Mouse (Mus musculus): Measurements from ENCODE around the gene Cpa1.
A peak's percentile ranks its signal among the peaks of the same experiment; 100 is the strongest.

Cpa1 gene

GRCm38 (mm10) chr6:30638674-30639268, at the start of gene Cpa1:
Cpa1 (plus strand) TSS chr6:30639218.
- no peak for DNase-seq (ENCODE audit: low read depth, low spot score)

DNA sequence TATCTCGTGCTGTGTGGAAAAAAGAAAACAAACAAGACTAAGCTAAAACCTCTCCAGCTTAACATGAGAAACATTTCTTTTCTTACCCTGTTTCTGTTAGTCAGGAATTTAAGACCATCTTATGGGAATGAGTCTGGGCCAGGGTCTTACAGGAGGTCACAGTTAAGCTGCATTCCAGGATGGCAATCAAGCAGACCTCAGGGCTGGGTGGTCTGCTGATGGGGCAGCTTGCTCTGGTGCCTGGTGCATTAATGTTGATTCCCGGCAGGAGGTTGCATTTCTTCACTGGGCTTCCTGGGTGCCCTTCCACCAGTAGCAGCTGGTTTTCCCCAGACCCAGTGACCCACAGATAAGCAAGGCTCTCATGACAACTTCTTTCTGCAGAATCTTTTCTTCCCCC, 49.2 kb upstream of the Cpa1 start:
- DNase-seq (ENCODE audit: low read depth, low spot score), result no peak

- no peak for DNase-seq (ENCODE audit: low read depth, low spot score)
These were observed 47.1 kb upstream of the Cpa1 start for GRCm38 (mm10) chr6:30591851-30592404.

DNA sequence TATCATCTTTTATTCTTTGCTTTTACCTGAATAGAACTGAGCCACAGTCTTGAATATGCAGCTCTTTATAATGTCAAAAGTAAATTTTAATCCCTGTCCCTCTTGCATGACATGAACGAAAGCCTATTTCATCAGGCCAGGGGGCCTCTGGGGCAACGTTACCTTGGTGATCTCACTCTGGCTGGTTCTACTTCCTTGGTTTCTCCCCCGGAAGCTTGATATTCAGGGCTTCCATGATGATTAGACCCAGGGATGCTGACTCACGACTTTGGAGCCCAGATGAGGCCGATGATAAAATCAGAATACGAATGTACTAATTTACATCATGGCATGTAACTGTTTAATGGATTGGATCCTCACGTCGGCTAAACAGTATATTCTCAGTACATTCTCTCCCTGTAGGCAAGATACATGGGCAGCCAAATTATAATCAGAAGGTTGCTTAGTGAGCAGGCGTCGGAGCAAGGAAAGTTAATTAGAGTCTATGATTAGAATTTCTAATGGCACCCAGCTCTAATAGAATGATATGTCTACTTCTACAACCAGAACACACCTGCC, 46.5 kb upstream of the Cpa1 start:
- DNase-seq (ENCODE audit: low read depth, low spot score), result no peak

GRCm38 (mm10) chr6:30594364-30594763, 44.7 kb upstream of the Cpa1 start:
- DNase-seq (ENCODE audit: low read depth, low spot score), result no peak

DNA sequence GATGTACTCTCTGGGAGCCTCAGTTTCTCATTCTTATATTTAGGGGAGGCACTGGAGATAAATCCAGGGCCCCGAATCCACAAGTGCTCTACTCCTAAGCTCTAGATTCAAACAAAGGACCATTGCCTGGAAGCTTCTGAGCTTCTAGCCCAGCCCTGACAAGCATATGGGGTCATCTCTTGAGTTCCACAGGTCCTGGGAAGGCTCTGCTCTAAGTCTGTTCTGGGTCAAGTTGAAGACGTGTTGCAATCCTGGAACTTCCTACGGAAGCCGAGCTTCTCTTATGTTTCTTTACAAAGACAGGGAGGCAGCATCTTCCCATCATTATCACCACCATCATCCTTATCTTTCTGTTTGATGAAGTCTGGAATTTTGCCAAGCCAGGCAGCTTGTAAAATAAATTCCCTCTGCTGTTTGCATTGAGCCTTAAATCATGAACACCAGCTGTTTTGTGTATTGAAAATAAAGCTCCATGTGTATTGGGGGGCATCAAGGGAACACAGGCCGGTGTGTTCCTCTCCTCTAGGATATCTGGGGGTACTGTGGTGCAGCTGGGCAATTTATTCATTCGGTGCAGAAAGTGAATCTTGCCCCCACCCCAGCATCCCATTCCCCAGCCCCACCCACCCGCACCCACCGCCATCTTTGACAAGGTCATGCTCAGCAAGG, 42.7 kb upstream of the Cpa1 start:
- no peak for DNase-seq (ENCODE audit: low read depth, low spot score)

DNA sequence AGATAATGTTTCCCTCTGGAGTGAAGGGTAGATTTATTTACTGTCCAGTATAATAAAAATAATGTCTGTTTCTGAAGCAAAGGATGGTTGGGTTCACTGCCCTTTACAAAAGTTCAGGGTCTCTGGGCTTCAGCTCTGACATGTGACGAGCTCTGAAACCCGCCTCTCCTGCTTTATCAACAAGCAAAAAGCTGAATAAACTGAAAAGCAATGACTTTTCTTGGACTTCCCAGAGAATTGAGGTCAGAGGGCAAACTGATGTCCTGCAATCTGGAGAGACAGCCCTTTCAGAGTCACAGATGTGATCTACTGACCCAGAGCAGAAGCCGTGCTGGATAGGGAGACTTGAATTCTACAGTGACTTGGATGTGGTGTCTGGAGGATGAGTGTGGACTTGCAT, 39.0 kb upstream of the Cpa1 start:
- DNase-seq (ENCODE audit: low read depth, low spot score), result no peak

DNA sequence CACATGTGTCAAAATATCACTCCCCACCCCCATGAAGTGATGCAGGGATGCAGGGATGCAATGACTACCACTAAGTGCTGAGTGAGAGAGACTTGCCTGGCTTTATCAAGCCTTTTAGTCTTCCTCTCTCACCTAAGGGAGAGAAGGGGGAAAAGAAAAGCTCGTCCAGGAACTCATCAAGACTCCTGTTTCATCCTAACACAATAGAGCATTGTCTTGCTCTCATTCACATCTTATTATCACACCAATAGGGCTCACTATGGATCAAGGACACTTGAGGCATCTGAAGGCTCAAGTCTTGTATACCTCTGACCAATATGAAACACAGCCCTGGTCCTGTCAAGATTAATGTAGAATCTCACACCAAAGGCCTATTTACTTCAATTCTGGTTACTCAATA, 38.0 kb upstream of the Cpa1 start:
- no peak for DNase-seq (ENCODE audit: low read depth, low spot score)

DNA sequence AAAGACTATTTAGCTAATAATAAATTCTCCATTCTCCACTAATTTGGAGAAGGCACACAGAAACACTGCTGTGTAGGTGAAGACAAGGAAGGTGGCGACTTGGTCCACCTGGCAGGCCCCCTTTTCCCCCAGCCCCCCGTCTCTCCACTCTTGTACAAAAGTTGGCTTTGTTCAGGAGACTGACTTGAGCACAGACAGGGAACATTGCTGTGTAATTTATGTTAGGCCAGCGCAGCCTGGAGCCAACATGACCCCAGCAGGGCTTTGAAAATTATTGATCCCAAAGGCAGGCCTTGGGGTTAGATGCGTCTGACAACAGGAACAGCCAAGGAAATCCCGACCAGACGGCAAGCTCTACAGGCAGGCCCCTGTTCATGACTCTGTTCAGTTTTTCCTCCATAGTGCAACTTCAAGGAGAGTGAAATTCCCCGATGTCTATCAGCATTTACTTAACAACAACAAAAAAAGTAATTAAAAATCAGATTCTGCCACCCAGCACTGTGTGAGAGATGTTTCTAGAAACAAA, 34.6 kb upstream of the Cpa1 start:
- no peak for DNase-seq (ENCODE audit: low read depth, low spot score)

DNA sequence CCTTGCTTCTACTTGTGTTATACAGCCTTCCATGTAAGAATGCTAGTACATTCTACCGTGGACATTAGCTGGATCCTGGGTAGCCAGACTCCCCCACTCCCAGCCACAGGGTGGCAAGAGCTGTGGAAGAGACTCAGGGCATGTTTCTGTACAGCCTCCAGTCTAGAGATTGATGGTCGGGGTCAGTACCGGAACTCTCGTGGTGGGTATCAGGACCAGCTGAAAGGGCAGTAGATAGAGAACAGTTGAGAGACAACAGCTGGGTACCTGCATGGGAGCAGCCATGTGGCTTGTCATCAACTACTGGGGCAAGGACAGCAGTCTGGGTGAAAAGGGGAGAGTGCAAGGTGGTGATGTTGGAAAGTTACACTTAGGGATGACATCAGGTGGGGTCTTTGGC, 33.9 kb upstream of the Cpa1 start:
- DNase-seq (ENCODE audit: low read depth, low spot score), result no peak

DNA sequence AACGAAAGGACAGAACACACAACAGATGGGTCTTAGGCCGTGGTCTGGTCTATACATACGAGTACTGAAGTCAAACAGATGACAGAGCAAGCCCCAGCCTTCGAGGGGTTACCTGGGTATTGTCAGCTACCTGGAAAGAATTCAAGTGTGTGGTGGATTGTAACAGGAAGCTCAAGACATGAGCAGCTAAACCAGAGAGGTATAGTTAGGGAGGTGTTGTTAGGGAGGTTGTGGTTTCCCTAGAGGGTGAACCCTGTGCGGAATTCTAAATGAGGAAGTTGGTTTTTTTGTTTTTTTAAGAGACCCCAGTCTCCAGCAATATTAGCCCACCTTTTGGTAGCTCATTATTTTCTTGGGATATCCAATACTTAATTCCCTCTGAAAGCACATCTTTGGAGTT, 33.3 kb upstream of the Cpa1 start:
- DNase-seq (ENCODE audit: low read depth, low spot score), result no peak

DNA sequence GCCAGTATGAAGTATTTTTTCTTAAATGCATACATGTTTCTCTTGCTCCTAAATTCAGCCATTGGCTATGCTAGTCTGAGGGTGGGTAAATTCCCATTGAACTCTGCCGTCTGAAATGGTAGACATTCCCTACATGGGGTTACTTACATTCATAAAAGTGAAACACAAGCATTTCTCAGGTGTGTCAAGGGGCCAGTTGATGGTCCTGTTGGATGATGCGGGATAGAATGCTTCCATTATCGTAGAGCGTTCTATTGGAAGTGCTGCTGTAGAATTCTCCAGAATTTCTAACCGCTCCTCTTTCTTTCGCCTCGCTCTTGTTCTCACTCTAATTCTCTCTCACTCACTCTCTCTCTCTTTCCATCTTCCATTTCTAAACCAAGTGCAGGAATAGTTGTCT, 28.3 kb upstream of the Cpa1 start, which contains the start of gene Cpa5:
Gene Cpa5, plus strand, starts transcription at position 301 of the 400 bp plus-strand sequence.
- no peak for DNase-seq (ENCODE audit: low read depth, low spot score)

GRCm38 (mm10) chr6:30611212-30611611, 27.8 kb upstream of the Cpa1 start:
- DNase-seq (ENCODE audit: low read depth, low spot score), result no peak

DNA sequence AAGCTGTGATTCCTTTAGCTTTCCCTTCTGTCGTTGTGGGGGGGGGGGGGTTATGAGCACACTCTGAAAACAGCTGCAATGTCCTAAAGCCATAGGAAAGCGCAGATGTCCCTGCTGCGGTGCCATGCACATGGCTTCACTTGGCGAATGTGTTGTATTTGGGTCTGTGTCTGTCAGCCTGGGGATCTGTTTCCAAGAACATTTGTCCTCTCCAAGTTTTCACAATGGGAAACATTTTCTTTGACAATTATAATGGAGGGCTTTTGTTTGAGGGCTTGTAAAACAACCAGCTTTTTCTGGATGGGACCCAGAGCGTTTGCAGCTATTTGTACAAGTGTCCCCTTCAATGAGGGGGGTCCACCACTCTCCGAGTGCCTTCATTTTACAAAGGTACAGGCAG, 24.8 kb upstream of the Cpa1 start:
- DNase-seq (ENCODE audit: low read depth, low spot score), result no peak

- no peak for DNase-seq (ENCODE audit: low read depth, low spot score)
These were observed 23.3 kb upstream of the Cpa1 start for GRCm38 (mm10) chr6:30615741-30616140.

DNA sequence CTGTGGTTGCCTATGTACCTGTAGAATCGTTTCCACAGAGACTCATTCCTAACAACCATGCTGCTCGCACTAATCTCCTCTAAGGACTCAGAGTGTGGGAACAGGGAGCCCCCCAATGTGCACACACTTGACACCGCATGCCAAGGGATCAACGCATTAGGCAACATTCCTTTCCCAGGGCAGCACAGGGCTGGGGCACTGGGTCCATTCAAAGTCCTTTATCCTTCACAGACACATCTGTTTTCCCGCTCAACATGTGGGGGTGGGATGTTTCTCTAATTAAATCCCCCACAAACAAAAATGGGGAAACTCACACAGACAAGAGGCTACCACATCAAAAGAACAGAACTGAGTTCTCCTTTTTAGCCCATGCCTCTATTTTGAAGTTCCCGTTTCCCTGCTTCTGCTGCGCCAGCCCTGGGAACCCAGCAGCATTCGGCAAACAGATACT, 22.5 kb upstream of the Cpa1 start:
- no peak for DNase-seq (ENCODE audit: low read depth, low spot score)

- peak; percentile 63 for DNase-seq (ENCODE audit: low read depth, low spot score)
These were observed 21.7 kb upstream of the Cpa1 start for GRCm38 (mm10) chr6:30617020-30617958.

- no peak for DNase-seq (ENCODE audit: low read depth, low spot score)
These were observed 20.9 kb upstream of the Cpa1 start for GRCm38 (mm10) chr6:30617959-30618590.

DNA sequence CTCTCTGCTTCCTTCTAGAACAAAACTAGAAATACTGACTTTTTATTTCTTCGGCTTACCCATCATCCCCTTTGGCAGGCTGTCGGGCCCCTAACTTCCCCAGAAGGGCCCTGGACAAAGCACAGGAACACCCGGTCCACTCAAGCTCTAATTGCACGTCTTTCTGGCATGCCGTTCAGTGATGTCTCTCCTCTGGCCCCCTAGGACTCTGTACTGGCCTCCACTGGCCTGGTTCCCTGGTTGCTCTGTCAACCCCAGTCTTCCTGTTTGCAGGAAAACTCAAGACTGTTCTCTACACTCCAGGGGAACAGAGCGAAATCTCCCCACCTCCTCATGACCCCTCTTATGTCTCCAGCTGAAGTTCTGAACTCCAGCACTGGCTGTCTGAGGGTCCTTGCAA, 20.3 kb upstream of the Cpa1 start:
- no peak for DNase-seq (ENCODE audit: low read depth, low spot score)

DNA sequence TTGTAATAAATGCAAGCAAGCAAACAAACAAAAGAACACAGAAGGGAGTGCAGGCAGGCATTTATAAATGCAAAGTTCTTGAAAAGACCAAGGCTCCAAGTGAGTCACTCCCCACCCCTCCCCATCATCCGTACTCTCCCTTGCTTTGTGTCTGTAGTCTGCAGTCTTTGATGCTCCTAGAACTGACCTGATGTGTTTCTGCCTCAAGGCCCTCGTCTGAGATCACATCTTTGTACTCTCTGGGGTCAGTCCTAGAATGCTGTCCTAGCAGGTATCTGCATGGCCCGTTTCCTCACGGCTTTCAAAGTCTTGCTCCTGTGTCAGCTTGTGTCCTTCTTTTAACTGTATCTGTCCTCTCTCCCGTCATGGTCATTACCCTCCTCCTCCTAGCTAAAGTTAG, 19.4 kb upstream of the Cpa1 start:
- DNase-seq (ENCODE audit: low read depth, low spot score), result no peak

DNA sequence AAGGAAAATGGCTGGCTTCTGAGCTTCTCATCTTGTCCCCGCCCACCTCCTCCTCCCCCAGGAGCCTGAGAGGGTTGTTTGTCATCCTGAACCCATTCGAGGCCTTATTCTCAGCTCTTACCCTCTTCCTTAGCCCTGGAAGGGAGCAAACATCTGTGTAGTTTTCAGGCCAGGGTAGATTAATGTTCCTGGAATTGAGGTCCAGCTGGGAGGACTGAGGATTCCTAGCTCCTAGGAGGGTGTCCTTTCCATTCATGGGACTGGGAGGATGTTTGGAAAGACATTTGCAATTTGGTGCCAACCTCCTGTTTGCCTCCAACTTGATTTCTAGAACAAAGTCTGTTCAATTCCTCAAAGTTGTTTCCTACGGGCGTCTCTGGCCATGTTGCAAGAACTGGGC, 18.4 kb upstream of the Cpa1 start:
- no peak for DNase-seq (ENCODE audit: low read depth, low spot score)
